Mouse (Mus musculus) large intestine, adult 2 months (tissue): ENCODE measurements around the gene Gm16253. TPM values are rescaled to one million over a fixed set of nuclear protein-coding genes. Genes with fewer than 3 reads are reported as not detected.

Experiments used
- DNase-seq: peaks from one replicate; pipeline ENCODE4 v3.0.0-alpha.2; 2012; ENCODE audit warnings: low read depth, low spot score
- WGBS: fragments of 180-500 bp; shearing (Covaris S2); methylation state at CpG from one replicate; pipeline ENCODE4 v1.1.7; 2018; 5-methylcytosine and 5-hydroxymethylcytosine counted together
- polyA plus RNA-seq: library from polyadenylated mRNA; depleted of rRNA; stranded (reverse); fragments of >200 nt; gene quantifications from 2 replicates; pipeline ENCODE4 v1.2.3, GENCODE M21; 2012

The Gm16253 gene
- polyA plus RNA-seq, 1 experiment, result not detected

GRCm38 (mm10) chr3:96570643-96571042 lies 6.1 kb upstream of the Gm16253 start:
- no peak for DNase-seq
- 65% methylated on average over 7 of the region's 7 CpGs for WGBS

GRCm38 (mm10) chr3:96571336-96571735 lies 5.4 kb upstream of the Gm16253 start:
- no peak for DNase-seq
- WGBS, result 28% methylated on average over 2 of the region's 2 CpGs

GRCm38 (mm10) chr3:96571896-96572698 lies 4.7 kb upstream of the Gm16253 start:
- no peak for DNase-seq
- WGBS, result 39% methylated on average over 16 of the region's 16 CpGs

- 75% methylated on average over 19 of the region's 19 CpGs for WGBS
- no peak for DNase-seq
These were observed 2.9 kb upstream of the Gm16253 start for GRCm38 (mm10) chr3:96573611-96574511.

- DNase-seq, result no peak
- 30% methylated on average over 8 of the region's 8 CpGs for WGBS
These were observed 1.4 kb upstream of the Gm16253 start for GRCm38 (mm10) chr3:96575272-96575984.

GRCm38 (mm10) chr3:96576005-96576658 lies 652 bp upstream of the Gm16253 start:
- DNase-seq, result no peak
- 7% methylated on average over 14 of the region's 14 CpGs for WGBS

- DNase-seq, result no peak
- WGBS, result 35% methylated on average over 4 of the region's 4 CpGs
These were observed 782 bp downstream of the Gm16253 start for GRCm38 (mm10) chr3:96577566-96577965.

GRCm38 (mm10) chr3:96578561-96579238 lies 1.9 kb downstream of the Gm16253 start:
- no peak for DNase-seq
- 75% methylated on average over 12 of the region's 12 CpGs for WGBS

- DNase-seq, result no peak
- WGBS, result 69% methylated on average over 4 of the region's 4 CpGs
These were observed 2.5 kb downstream of the Gm16253 start for GRCm38 (mm10) chr3:96579239-96579750.

- WGBS, result 6% methylated on average over 16 of the region's 16 CpGs
- DNase-seq, result no peak
These were observed 3.2 kb downstream of the Gm16253 start for GRCm38 (mm10) chr3:96579885-96580454.

GRCm38 (mm10) chr3:96581141-96581540 lies 4.4 kb downstream of the Gm16253 start:
- DNase-seq, result no peak
- 60% methylated on average over 6 of the region's 6 CpGs for WGBS

- 81% methylated on average over 16 of the region's 16 CpGs for WGBS
These were observed 5.2 kb downstream of the Gm16253 start for GRCm38 (mm10) chr3:96581771-96582515.

GRCm38 (mm10) chr3:96583386-96583785 lies 6.6 kb downstream of the Gm16253 start:
- DNase-seq, result no peak
- 95% methylated on average over 5 of the region's 5 CpGs for WGBS

More at GRCm38 (mm10) chr3:96581771-96582515, 5.2 kb downstream of the Gm16253 start:
- no peak for DNase-seq

- no peak for DNase-seq
- WGBS, result 76% methylated on average over 4 of the region's 4 CpGs
These were observed 13.9 kb downstream of the Gm16253 start for GRCm38 (mm10) chr3:96590657-96591056.

GRCm38 (mm10) chr3:96593374-96593773 lies 16.6 kb downstream of the Gm16253 start:
- WGBS, result under 1% methylated on average over 10 of the region's 10 CpGs
- DNase-seq, result no peak

GRCm38 (mm10) chr3:96593790-96594560 lies 17.2 kb downstream of the Gm16253 start, which contains the start of gene Polr3gl:
Gene Polr3gl, minus strand, starts transcription at chr3:96594181.
- DNase-seq, result no peak
- under 1% methylated on average over 36 of the region's 38 CpGs for WGBS

GRCm38 (mm10) chr3:96594851-96595250 lies 18.1 kb downstream of the Gm16253 start:
- WGBS, result 80% methylated on average over 5 of the region's 5 CpGs

More at GRCm38 (mm10) chr3:96594851-96595250, 18.1 kb downstream of the Gm16253 start:
- no peak for DNase-seq
